Mouse (Mus musculus) cerebellum, postnatal 14 days (tissue): ENCODE results near the gene Ccdc187.

Experiments used
- DNase-seq, 2 experiments: peaks; one replicate each; pipeline ENCODE4 v3.0.0; 2021; ENCODE audit warnings: mixed read lengths in 2 of 2

The Ccdc187 gene

GRCm38 (mm10) chr2:26294457-26294856 is at the start of gene Ccdc187:
Gene Ccdc187 (minus strand): TSS chr2:26294557.
- no peak for DNase-seq

GRCm38 (mm10) chr2:26342609-26343490 is 48.5 kb upstream of the Ccdc187 start:
- no peak for DNase-seq

- DNase-seq: peak; percentile 69 to 84
These were observed 47.7 kb upstream of the Ccdc187 start for GRCm38 (mm10) chr2:26342044-26342443.

- DNase-seq: no peak
These were observed 47.2 kb upstream of the Ccdc187 start for GRCm38 (mm10) chr2:26341510-26341981.

- peak; percentile 65 to 73 for DNase-seq
These were observed 44.8 kb upstream of the Ccdc187 start for GRCm38 (mm10) chr2:26339204-26339551.

- peak; percentile 77 to 83 for DNase-seq
These were observed 44.2 kb upstream of the Ccdc187 start for GRCm38 (mm10) chr2:26338302-26339203.

GRCm38 (mm10) chr2:26330702-26331101 is 36.3 kb upstream of the Ccdc187 start:
- DNase-seq: no peak

GRCm38 (mm10) chr2:26330056-26330468 is 35.7 kb upstream of the Ccdc187 start:
- no peak for DNase-seq

GRCm38 (mm10) chr2:26329402-26329801 is 35.0 kb upstream of the Ccdc187 start:
- DNase-seq: no peak

GRCm38 (mm10) chr2:26327852-26328251 is 33.5 kb upstream of the Ccdc187 start:
- DNase-seq: no peak

GRCm38 (mm10) chr2:26325386-26326181 is 31.2 kb upstream of the Ccdc187 start:
- peak; percentile 63 to 76 for DNase-seq

GRCm38 (mm10) chr2:26324917-26325316 is 30.6 kb upstream of the Ccdc187 start:
- peak; percentile 51 to 61 for DNase-seq

GRCm38 (mm10) chr2:26323589-26324325 is 29.4 kb upstream of the Ccdc187 start:
- DNase-seq: no peak

- DNase-seq: peak; percentile 46 to 55
These were observed 26.2 kb upstream of the Ccdc187 start for GRCm38 (mm10) chr2:26320245-26321185.

GRCm38 (mm10) chr2:26319519-26320244 is 25.3 kb upstream of the Ccdc187 start:
- DNase-seq: peak; percentile 52 to 54

GRCm38 (mm10) chr2:26319109-26319508 is 24.8 kb upstream of the Ccdc187 start:
- DNase-seq: peak; percentile 46 to 55

- peak; percentile 24 for DNase-seq
These were observed 23.8 kb upstream of the Ccdc187 start for GRCm38 (mm10) chr2:26317991-26318672.

GRCm38 (mm10) chr2:26317371-26317770 is 23.0 kb upstream of the Ccdc187 start:
- DNase-seq: peak; percentile 16 to 30

- DNase-seq: peak; percentile 57 to 65
These were observed 22.4 kb upstream of the Ccdc187 start for GRCm38 (mm10) chr2:26316576-26317246.
